Mouse (Mus musculus) E14TG2a.4 (cell line): ENCODE results near the gene Gramd4.

Experiments
- H3K27me3 ChIP-seq: 2 replicates; pipeline ENCODE4 v1.6.1; 2014; ENCODE audit warnings: low read length, control low read depth; ENCODE audit not compliant: insufficient read depth
- H3K36me3 ChIP-seq: 2 replicates; pipeline ENCODE4 v1.6.1; 2014; ENCODE audit warnings: low read length, control low read depth; ENCODE audit not compliant: insufficient read depth
- H3K4me1 ChIP-seq: replicated peaks from 2 replicates; pipeline ENCODE4 v1.6.1; 2014; ENCODE audit warnings: low read depth, low read length, control low read depth
- H3K4me3 ChIP-seq: replicated peaks from 2 replicates; pipeline ENCODE4 v1.5.1; 2014; ENCODE audit warnings: mild to moderate bottlenecking, low read length
- H3K9me3 ChIP-seq: 2 replicates; pipeline ENCODE4 v1.6.1; 2014; ENCODE audit warnings: low read length, control low read depth
- CTCF ChIP-seq: conservative IDR thresholded peaks from 2 replicates; pipeline ENCODE4 v1.5.1; 2014; ENCODE audit warnings: low read length
- NANOG ChIP-seq: IDR thresholded peaks from 2 replicates; pipeline ENCODE4 v1.6.1; 2014; ENCODE audit warnings: borderline replicate concordance, low read length, mixed read lengths
- POU5F1 ChIP-seq: IDR thresholded peaks from 2 replicates; pipeline ENCODE4 v1.6.1; 2014; ENCODE audit warnings: low read length, borderline replicate concordance

The Gramd4 gene

GRCm38 (mm10) chr15:86109650-86110211 lies 52.2 kb downstream of the Gramd4 start:
- H3K36me3 ChIP-seq: no peaks in the 10 kb centered on the region
- peaks cover 26% of the 10 kb centered on the region for H3K27me3 ChIP-seq
- peaks cover 47% of the 10 kb centered on the region for H3K4me1 ChIP-seq
- no peak for TF ChIP-seq POU5F1
- no peak for TF ChIP-seq CTCF
- no peak for TF ChIP-seq NANOG
- H3K9me3 ChIP-seq: no peaks in the 10 kb centered on the region
- no peak overlapping the region for H3K4me3 ChIP-seq

GRCm38 (mm10) chr15:86110361-86111103 lies 53.0 kb downstream of the Gramd4 start:
- H3K9me3 ChIP-seq: no peaks in the 10 kb centered on the region
- TF ChIP-seq CTCF (no peak), POU5F1 (no peak), NANOG (no peak)
- H3K27me3 ChIP-seq: peaks cover 27% of the 10 kb centered on the region
- no peak overlapping the region for H3K4me3 ChIP-seq
- peaks cover 50% of the 10 kb centered on the region for H3K4me1 ChIP-seq
- no peaks in the 10 kb centered on the region for H3K36me3 ChIP-seq

- H3K9me3 ChIP-seq: no peaks in the 10 kb centered on the region
- peaks cover 28% of the 10 kb centered on the region for H3K27me3 ChIP-seq
- H3K4me1 ChIP-seq: peaks cover 61% of the 10 kb centered on the region
- peak overlapping the region; percentile 39 for H3K4me3 ChIP-seq
- H3K36me3 ChIP-seq: no peaks in the 10 kb centered on the region
- TF ChIP-seq NANOG (no peak), CTCF (no peak), POU5F1 (no peak)
Observed at GRCm38 (mm10) chr15:86112707-86113341, 55.3 kb downstream of the Gramd4 start.

GRCm38 (mm10) chr15:86113342-86113710 lies 55.8 kb downstream of the Gramd4 start:
- peak overlapping the region; percentile 39 for H3K4me3 ChIP-seq
- H3K36me3 ChIP-seq: no peaks in the 10 kb centered on the region
- H3K4me1 ChIP-seq: peaks cover 61% of the 10 kb centered on the region
- no peaks in the 10 kb centered on the region for H3K9me3 ChIP-seq
- H3K27me3 ChIP-seq: peaks cover 33% of the 10 kb centered on the region
- peak; percentile 64; the same call in 1 of the 2 replicates for TF ChIP-seq NANOG
- TF ChIP-seq CTCF: no peak

- no peak for TF ChIP-seq POU5F1
- peaks cover 58% of the 10 kb centered on the region for H3K4me1 ChIP-seq
- H3K9me3 ChIP-seq: no peaks in the 10 kb centered on the region
- H3K36me3 ChIP-seq: no peaks in the 10 kb centered on the region
- peaks cover 19% of the 10 kb centered on the region for H3K27me3 ChIP-seq
- H3K4me3 ChIP-seq: no peak overlapping the region
Observed at GRCm38 (mm10) chr15:86116421-86116820, 58.9 kb downstream of the Gramd4 start.

- H3K27me3 ChIP-seq: peaks cover 17% of the 10 kb centered on the region
- no peaks in the 10 kb centered on the region for H3K9me3 ChIP-seq
- peaks cover 54% of the 10 kb centered on the region for H3K4me1 ChIP-seq
- no peak overlapping the region for H3K4me3 ChIP-seq
- no peak for TF ChIP-seq NANOG
- TF ChIP-seq POU5F1: no peak
- no peak for TF ChIP-seq CTCF
- peaks cover 2% of the 10 kb centered on the region; the same call in 1 of the 2 replicates for H3K36me3 ChIP-seq
Observed at GRCm38 (mm10) chr15:86117115-86118100, 59.9 kb downstream of the Gramd4 start.

- no peaks in the 10 kb centered on the region for H3K9me3 ChIP-seq
- peaks cover 13% of the 10 kb centered on the region for H3K27me3 ChIP-seq
- H3K4me1 ChIP-seq: peaks cover 36% of the 10 kb centered on the region
- TF ChIP-seq POU5F1 (no peak), NANOG (no peak), CTCF (no peak)
- no peak overlapping the region for H3K4me3 ChIP-seq
- peaks cover 6% of the 10 kb centered on the region; the same call in 1 of the 2 replicates for H3K36me3 ChIP-seq
Observed at GRCm38 (mm10) chr15:86119186-86119585, 61.7 kb downstream of the Gramd4 start.
